Mouse (Mus musculus) CD4-positive, CD25-positive, alpha-beta regulatory T cell, adult 4 months (primary cell): ENCODE data around the gene Tmem120a. TPM values are rescaled to one million over a fixed set of nuclear protein-coding genes. Genes with fewer than 3 reads are reported as not detected.

ENCODE experiments used
- ATAC-seq: one replicate; pipeline ENCODE4 v1.8.0; 2017
- polyA plus RNA-seq, 2 experiments: library from polyadenylated mRNA; unstranded; fragments of 100-300 nt; shearing (Covaris generic); gene quantifications; one replicate each; pipeline ENCODE4 v1.2.1; 2017

The Tmem120a gene
- polyA plus RNA-seq, 2 experiments from 2014 or later: 40.0 to 52.4 TPM

GRCm38 (mm10) chr5:135731322-135731721 is 12.9 kb downstream of the Tmem120a start:
- no peak for ATAC-seq

DNA sequence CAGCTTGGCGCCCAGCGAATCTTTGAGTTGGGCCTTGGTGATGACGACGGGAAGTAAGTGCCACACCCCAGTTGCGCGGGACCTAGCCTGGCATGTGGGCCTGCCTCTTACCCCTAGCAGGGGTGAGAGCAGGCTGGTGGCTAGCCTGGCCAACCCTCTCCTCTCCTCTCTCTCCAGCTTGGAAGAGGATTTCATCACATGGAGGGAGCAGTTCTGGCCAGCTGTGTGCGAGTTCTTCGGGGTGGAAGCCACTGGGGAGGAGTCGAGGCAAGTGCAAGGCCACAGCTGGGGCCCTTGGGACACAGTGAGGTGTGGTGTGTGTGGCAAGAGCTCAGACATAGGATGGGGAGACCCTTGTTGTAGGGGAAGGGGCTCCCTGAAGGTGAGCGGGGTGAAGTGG is 13.3 kb downstream of the Tmem120a start:
- no peak for ATAC-seq

- no peak for ATAC-seq
Observed at GRCm38 (mm10) chr5:135730278-135730677, 14.0 kb downstream of the Tmem120a start.

DNA sequence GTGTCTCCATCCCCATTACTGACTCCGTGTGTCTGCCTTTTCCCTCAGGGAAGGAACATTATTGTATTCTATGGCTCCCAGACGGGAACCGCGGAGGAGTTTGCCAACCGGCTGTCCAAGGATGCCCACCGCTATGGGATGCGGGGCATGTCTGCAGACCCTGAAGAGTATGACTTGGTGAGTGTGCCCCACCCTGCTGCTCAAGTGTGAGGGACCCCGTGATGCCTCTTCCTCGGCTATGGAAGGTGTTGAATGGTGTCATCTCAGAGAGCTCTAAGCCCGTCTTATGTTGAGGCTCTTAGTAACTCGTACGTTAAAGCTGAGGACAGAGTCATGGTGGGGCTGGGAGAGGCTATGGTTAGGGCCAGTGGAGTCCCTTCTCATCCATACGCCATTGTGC is 14.9 kb downstream of the Tmem120a start:
- ATAC-seq: no peak

GRCm38 (mm10) chr5:135728361-135728760 is 15.9 kb downstream of the Tmem120a start:
- ATAC-seq: no peak

DNA sequence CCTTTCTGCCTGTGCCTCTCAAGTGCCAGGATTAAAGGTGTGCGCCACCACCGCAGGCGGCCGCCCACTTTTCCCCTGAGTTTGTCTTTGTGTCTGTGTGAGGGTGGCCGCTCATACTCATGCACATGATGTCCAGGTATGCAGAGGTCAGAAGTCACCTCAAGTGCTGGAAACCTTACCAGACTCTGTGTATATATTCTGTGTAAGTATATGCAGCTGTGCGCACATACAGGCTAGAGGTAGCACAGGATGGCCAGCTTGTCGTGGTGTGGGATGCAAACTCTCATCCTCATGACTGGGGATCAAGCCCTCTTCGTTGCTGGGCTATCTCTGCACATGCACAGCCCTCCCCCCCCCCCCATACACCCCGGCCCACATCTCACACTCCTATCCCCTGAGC is 16.4 kb downstream of the Tmem120a start:
- ATAC-seq: no peak

- no peak for ATAC-seq
Observed at GRCm38 (mm10) chr5:135726641-135727346, 17.5 kb downstream of the Tmem120a start.

GRCm38 (mm10) chr5:135725991-135726390 is 18.3 kb downstream of the Tmem120a start:
- ATAC-seq: no peak

DNA sequence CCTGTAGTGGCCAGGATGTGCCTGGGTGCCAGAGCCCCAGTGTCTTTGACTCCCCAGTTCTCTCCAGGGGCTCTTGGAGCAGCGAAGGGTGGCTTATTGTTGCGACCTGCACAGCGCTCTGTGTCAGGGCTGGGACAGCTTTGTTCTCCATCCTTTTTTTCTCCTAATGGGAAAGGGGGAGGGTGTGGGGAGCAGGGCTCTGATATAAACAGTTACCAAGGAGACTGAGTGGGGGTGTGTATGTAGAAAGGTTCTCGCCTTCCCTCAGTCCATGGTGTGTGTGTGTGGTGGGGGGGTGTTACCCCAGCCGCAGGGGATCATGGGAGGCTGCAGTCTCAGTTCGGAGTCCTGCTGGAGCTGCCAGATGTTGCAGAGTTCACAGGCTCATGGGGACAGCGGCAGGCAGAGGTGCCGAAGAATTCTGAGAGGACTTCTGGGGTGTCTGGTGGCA is 18.8 kb downstream of the Tmem120a start:
- no peak for ATAC-seq

- ATAC-seq: no peak
Observed at GRCm38 (mm10) chr5:135724536-135725322, 19.5 kb downstream of the Tmem120a start.

DNA sequence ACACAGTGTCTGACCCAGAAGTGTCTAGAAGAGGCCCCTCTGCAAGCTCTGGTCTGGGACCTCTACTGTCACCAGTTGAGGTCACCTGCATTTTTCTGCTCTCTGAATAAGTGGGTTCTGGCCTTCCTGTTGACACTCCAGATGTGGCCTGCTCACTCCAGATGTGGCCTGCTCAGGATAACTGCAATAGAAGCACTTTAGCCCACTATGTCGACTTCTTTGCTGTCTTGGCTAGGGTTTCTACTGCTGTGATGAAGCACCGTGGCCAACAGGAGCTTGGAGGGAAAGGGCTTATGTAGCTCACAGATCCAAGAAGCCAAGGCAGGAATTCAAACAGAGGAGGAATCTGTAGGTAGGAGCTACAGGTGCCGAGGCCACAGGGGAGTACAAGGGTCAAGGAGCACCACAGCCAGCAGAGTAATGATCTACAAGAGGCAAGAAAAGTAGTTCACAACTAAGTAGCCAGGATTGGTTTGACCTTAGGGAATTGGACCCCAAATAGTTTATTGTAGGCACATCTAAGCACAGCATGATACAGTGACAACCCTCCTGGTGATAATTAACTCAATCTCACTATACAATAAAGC is 21.0 kb downstream of the Tmem120a start:
- ATAC-seq: no peak

GRCm38 (mm10) chr5:135722121-135722520 is 22.1 kb downstream of the Tmem120a start:
- no peak for ATAC-seq

DNA sequence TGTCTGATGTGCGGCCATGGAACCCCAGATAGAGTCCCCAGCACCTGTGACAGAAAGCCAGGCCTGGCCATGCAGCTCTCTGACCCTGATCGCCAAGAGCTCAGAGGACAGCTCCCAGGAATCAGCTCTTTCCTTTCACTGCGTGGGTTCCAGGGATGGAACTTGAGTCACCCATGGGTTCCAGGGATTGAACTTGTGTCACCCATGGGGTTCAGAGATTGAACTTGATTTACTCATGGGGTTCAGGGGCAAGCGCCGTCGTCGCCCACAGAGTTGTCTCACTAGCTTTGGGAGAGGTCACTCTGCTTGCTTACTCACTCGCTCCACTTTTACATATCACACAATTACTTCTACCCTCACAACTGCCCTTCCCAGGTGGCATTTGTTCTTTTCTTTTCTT is 23.2 kb downstream of the Tmem120a start:
- ATAC-seq: no peak

GRCm38 (mm10) chr5:135720121-135720520 is 24.1 kb downstream of the Tmem120a start:
- ATAC-seq: no peak

- ATAC-seq: no peak
Observed at GRCm38 (mm10) chr5:135719586-135720120, 24.6 kb downstream of the Tmem120a start.

DNA sequence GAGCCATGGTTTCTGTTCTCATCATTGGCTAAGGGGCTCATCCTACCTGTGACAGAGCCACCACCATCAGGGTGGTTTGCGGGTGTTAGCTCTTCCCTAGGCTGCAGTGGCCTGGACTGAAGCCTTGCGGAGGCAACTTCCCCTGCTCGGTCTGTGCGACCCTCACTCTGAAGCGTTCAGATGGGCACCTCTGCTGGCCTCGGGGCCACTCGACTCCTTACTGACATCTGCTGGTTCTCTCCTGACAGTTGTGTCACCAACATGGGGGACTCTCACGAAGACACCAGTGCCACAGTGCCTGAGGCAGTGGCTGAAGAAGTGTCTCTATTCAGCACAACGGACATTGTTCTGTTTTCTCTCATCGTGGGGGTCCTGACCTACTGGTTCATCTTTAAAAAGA is 28.6 kb downstream of the Tmem120a start:
- no peak for ATAC-seq

GRCm38 (mm10) chr5:135713441-135714218 is 30.6 kb downstream of the Tmem120a start:
- ATAC-seq: peak; percentile 98

- no peak for ATAC-seq
Observed at GRCm38 (mm10) chr5:135712803-135713202, 31.4 kb downstream of the Tmem120a start.

DNA sequence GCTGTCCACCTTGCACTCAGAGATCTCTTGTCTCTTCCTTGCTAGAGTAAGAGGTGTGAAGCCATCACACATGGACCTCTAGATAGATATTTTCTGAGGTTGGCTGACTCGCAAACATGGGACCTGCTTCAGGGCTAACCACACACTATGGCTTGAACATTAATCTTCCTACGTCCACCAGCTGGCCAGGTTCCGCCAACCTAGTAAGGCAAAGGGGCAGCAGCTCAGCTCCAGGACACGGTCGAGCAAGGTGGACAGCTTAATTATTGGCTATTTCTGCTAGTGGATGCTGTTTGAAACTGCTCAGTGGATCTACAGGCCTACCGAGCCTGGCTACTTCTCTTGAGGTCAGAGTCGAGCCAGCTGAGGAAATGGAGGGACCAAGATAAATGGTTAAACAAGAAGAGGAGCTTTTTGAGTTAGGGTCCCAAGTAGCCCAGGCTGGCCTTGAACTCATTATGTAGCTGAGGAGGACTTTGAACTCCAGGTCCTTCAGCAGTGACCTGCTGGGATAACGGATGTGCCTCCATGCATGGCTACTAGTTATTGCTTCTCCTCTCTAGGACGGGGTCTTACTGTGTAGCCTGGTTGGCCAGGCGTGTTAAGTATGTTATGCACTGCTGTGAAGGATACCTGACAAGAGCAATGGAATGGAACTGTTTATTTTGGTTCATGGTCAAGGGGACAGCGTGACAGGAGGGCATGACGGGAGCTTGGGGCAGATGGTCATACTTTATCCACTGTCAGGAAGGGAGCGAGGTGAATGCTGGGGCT is 32.5 kb downstream of the Tmem120a start:
- ATAC-seq: no peak

DNA sequence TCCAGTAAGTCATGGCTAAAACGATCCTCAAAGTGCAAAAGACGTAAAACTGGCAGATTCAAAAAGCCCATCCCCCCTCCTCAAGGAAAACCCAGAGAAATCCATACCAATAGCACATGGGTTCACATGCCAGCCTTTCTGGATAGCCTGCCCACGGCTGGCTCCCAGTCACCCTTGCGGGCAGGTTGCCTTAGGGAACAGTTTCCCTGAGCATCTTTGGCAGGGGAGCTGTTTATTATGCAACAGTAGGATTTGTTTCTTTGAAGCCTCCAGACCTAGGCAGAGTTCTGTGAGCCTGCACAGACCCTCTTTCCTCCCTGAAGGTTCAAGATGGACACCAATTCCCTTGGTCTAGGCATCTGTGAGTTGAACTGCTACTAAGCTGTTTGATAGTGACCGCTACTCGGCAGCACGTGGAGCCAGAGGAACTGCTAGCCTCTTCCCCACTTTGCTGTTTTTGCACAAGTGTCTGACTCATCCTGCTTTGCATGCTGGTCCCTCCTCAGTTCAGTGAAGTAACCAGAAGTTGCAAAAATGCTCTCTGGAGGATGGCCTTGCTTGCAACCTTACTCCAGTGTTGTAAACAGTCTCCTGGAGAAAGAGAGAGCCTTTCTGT is 33.5 kb downstream of the Tmem120a start:
- no peak for ATAC-seq

DNA sequence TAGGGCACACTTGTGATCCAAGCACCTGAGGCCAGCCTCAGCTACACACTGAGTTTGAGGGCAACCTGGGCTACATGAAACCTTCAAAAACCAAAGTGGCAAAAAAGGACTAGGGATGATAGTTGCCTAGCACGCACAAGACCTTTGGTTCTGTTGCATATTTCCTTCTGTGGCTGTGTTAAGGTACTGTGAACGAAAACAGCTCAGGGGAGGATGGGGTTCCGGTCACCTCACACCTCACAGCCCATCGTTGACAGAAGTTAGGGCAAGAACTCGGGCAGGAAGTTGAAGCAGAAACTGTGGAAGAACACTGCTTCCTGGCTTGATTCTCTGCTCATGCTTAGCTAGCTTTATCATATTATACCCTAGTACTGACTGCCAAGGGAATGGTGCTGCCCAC is 34.5 kb downstream of the Tmem120a start:
- no peak for ATAC-seq
